Mouse (Mus musculus): Measurements from ENCODE around the gene Asic3.

Gene Asic3

GRCm38 (mm10) chr5:24423129-24424003 is 10.2 kb downstream of the Asic3 start, which contains the start of the genes Cdk5 and Slc4a2:
TSS of gene Cdk5 (minus strand) at chr5:24423530.
TSS of gene Slc4a2 (plus strand) at chr5:24423837.
- DNase-seq (ENCODE audit: low spot score in 2 of 2) = peak; percentile 98 to 100

- DNase-seq (ENCODE audit: low spot score in 2 of 2) = no peak
Measured at GRCm38 (mm10) chr5:24424004-24424781, 11.0 kb downstream of the Asic3 start.

- peak; percentile 38 to 60 for DNase-seq (ENCODE audit: low spot score in 2 of 2)
Measured at GRCm38 (mm10) chr5:24424861-24425411, 11.7 kb downstream of the Asic3 start.

- DNase-seq (ENCODE audit: low spot score in 2 of 2) = no peak
Measured at GRCm38 (mm10) chr5:24425421-24426036, 12.3 kb downstream of the Asic3 start.

GRCm38 (mm10) chr5:24426037-24426432 is 12.8 kb downstream of the Asic3 start:
- no peak for DNase-seq (ENCODE audit: low spot score in 2 of 2)

GRCm38 (mm10) chr5:24426556-24427284 is 13.5 kb downstream of the Asic3 start:
- no peak for DNase-seq (ENCODE audit: low spot score in 2 of 2)

GRCm38 (mm10) chr5:24427285-24427633 is 14.1 kb downstream of the Asic3 start:
- no peak for DNase-seq (ENCODE audit: low spot score in 2 of 2)

- no peak for DNase-seq (ENCODE audit: low spot score in 2 of 2)
Measured at GRCm38 (mm10) chr5:24427981-24428402, 14.8 kb downstream of the Asic3 start.

GRCm38 (mm10) chr5:24428596-24428995 is 15.4 kb downstream of the Asic3 start:
- no peak for DNase-seq (ENCODE audit: low spot score in 2 of 2)

GRCm38 (mm10) chr5:24433993-24434392 is 20.8 kb downstream of the Asic3 start:
- no peak for DNase-seq (ENCODE audit: low spot score in 2 of 2)

GRCm38 (mm10) chr5:24441187-24441586 is 28.0 kb downstream of the Asic3 start:
- DNase-seq (ENCODE audit: low spot score in 2 of 2) = no peak

GRCm38 (mm10) chr5:24442029-24442428 is 28.8 kb downstream of the Asic3 start:
- no peak for DNase-seq (ENCODE audit: low spot score in 2 of 2)

- DNase-seq (ENCODE audit: low spot score in 2 of 2) = no peak
Measured at GRCm38 (mm10) chr5:24443204-24443603, 30.0 kb downstream of the Asic3 start.

GRCm38 (mm10) chr5:24443927-24444326 is 30.7 kb downstream of the Asic3 start:
- DNase-seq (ENCODE audit: low spot score in 2 of 2) = no peak

GRCm38 (mm10) chr5:24444746-24445427 is 31.7 kb downstream of the Asic3 start, which contains the start of gene Fastk:
TSS of gene Fastk (minus strand) at chr5:24445287.
- peak; percentile 85 to 89 for DNase-seq (ENCODE audit: low spot score in 2 of 2)

GRCm38 (mm10) chr5:24445428-24446080 is 32.4 kb downstream of the Asic3 start:
- DNase-seq (ENCODE audit: low spot score in 2 of 2) = no peak

GRCm38 (mm10) chr5:24446630-24447029 is 33.4 kb downstream of the Asic3 start:
- DNase-seq (ENCODE audit: low spot score in 2 of 2) = no peak

GRCm38 (mm10) chr5:24447624-24448298 is 34.6 kb downstream of the Asic3 start, which contains the start of gene Tmub1:
TSS of gene Tmub1 (minus strand) at chr5:24447854.
- peak; percentile 79 to 80 for DNase-seq (ENCODE audit: low spot score in 2 of 2)

All from frontal cortex, postnatal 14 days (tissue).